Mouse (Mus musculus): ENCODE measurements around the gene Oas1d. TPM values are rescaled to one million over a fixed set of nuclear protein-coding genes. Genes with fewer than 3 reads are reported as not detected.
"Not testable (repeated sequence)": the region's sequence is repeated elsewhere in the genome, so short reads cannot be mapped to it uniquely, and the experiment has no call there.

Oas1d gene
- polyA plus RNA-seq, 1 experiment, result not detected

- not testable (repeated sequence) for TF ChIP-seq GATA1 (IDR thresholded peaks at IDR 0.05; ENCODE audit: low read length)
Measured at GRCm38 (mm10) chr5:120906791-120907733, 7.3 kb upstream of the Oas1d start, which contains the start of gene Oas1a. Gene Oas1a, minus strand, starts transcription at chr5:120907521.

GRCm38 (mm10) chr5:120908196-120908920 is 6.0 kb upstream of the Oas1d start:
- no peak for TF ChIP-seq GATA1 (IDR thresholded peaks at IDR 0.05; ENCODE audit: low read length)

GRCm38 (mm10) chr5:120920296-120920695 is 6.0 kb downstream of the Oas1d start:
- no peak for TF ChIP-seq GATA1 (IDR thresholded peaks at IDR 0.05; ENCODE audit: low read length)

- no peak for TF ChIP-seq GATA1 (IDR thresholded peaks at IDR 0.05; ENCODE audit: low read length)
Measured at GRCm38 (mm10) chr5:120923969-120924368, 9.6 kb downstream of the Oas1d start.

GRCm38 (mm10) chr5:120927036-120927435 is 12.7 kb downstream of the Oas1d start:
- TF ChIP-seq GATA1 (IDR thresholded peaks at IDR 0.05; ENCODE audit: low read length), result no peak

- no peak for TF ChIP-seq GATA1 (IDR thresholded peaks at IDR 0.05; ENCODE audit: low read length)
Measured at GRCm38 (mm10) chr5:120933966-120934365, 19.6 kb downstream of the Oas1d start.

- TF ChIP-seq GATA1 (IDR thresholded peaks at IDR 0.05; ENCODE audit: low read length), result no peak
Measured at GRCm38 (mm10) chr5:120937841-120938240, 23.5 kb downstream of the Oas1d start.

GRCm38 (mm10) chr5:120938586-120938985 is 24.2 kb downstream of the Oas1d start:
- TF ChIP-seq GATA1 (IDR thresholded peaks at IDR 0.05; ENCODE audit: low read length), result no peak

GRCm38 (mm10) chr5:120942076-120942475 is 27.7 kb downstream of the Oas1d start:
- no peak for TF ChIP-seq GATA1 (IDR thresholded peaks at IDR 0.05; ENCODE audit: low read length)

GRCm38 (mm10) chr5:120952242-120952770 is 38.0 kb downstream of the Oas1d start:
- TF ChIP-seq GATA1 (IDR thresholded peaks at IDR 0.05; ENCODE audit: low read length), result no peak

GRCm38 (mm10) chr5:120953974-120954373 is 39.6 kb downstream of the Oas1d start:
- no peak for TF ChIP-seq GATA1 (IDR thresholded peaks at IDR 0.05; ENCODE audit: low read length)

GRCm38 (mm10) chr5:120961004-120961403 is 46.7 kb downstream of the Oas1d start:
- TF ChIP-seq GATA1 (IDR thresholded peaks at IDR 0.05; ENCODE audit: low read length), result no peak

- TF ChIP-seq GATA1 (IDR thresholded peaks at IDR 0.05; ENCODE audit: low read length), result no peak
Measured at GRCm38 (mm10) chr5:120966156-120966555, 51.8 kb downstream of the Oas1d start.

GRCm38 (mm10) chr5:120966894-120967293 is 52.6 kb downstream of the Oas1d start:
- TF ChIP-seq GATA1 (IDR thresholded peaks at IDR 0.05; ENCODE audit: low read length), result no peak

- TF ChIP-seq GATA1 (IDR thresholded peaks at IDR 0.05; ENCODE audit: low read length), result no peak
Measured at GRCm38 (mm10) chr5:120967355-120968133, 53.2 kb downstream of the Oas1d start.

Data from G1E-ER4 (cell line).